Mouse (Mus musculus): ENCODE measurements around the gene Coq5. TPM values are rescaled to one million over a fixed set of nuclear protein-coding genes. Genes with fewer than 3 reads are reported as not detected.
"Not testable (repeated sequence)": the region's sequence is repeated elsewhere in the genome, so short reads cannot be mapped to it uniquely, and the experiment has no call there.

Coq5 gene
- total RNA-seq, 2 experiments from 2014 or later, result 113 to 117 TPM

- DNase-seq, result no peak
These were observed 11.9 kb upstream of the Coq5 start for GRCm38 (mm10) chr5:115267469-115268045.

GRCm38 (mm10) chr5:115268266-115268665, 11.2 kb upstream of the Coq5 start:
- peak; percentile 20 for DNase-seq

- no peak for DNase-seq
These were observed 9.5 kb upstream of the Coq5 start for GRCm38 (mm10) chr5:115269969-115270368.

- peak; percentile 51 for DNase-seq
These were observed 7.3 kb upstream of the Coq5 start for GRCm38 (mm10) chr5:115271931-115272811.

GRCm38 (mm10) chr5:115272812-115273548, 6.5 kb upstream of the Coq5 start, which contains the start of gene Rnf10:
Rnf10 (minus strand) TSS chr5:115272898.
- peak; percentile 99 for DNase-seq

- DNase-seq, result no peak
These were observed 5.8 kb upstream of the Coq5 start for GRCm38 (mm10) chr5:115273549-115274135.

- no peak for DNase-seq
These were observed 5.1 kb upstream of the Coq5 start for GRCm38 (mm10) chr5:115274353-115274752.

- no peak for DNase-seq
These were observed 4.7 kb upstream of the Coq5 start for GRCm38 (mm10) chr5:115274771-115275170.

- peak; percentile 41 for DNase-seq
These were observed 3.5 kb upstream of the Coq5 start for GRCm38 (mm10) chr5:115275998-115276397.

- DNase-seq, result no peak
These were observed 1.4 kb upstream of the Coq5 start for GRCm38 (mm10) chr5:115278053-115278452.

- DNase-seq, result no peak
These were observed 681 bp upstream of the Coq5 start for GRCm38 (mm10) chr5:115278785-115279184.

GRCm38 (mm10) chr5:115280050-115280687, 703 bp downstream of the Coq5 start:
- peak; percentile 48 for DNase-seq

- DNase-seq, result no peak
These were observed 5.3 kb downstream of the Coq5 start for GRCm38 (mm10) chr5:115284735-115285134.

- peak; percentile 22 for DNase-seq
These were observed 14.7 kb downstream of the Coq5 start for GRCm38 (mm10) chr5:115294173-115294572.

GRCm38 (mm10) chr5:115296347-115296746, 16.9 kb downstream of the Coq5 start:
- DNase-seq, result no peak

- peak; percentile 75 for DNase-seq
These were observed 20.7 kb downstream of the Coq5 start for GRCm38 (mm10) chr5:115300035-115300744.

GRCm38 (mm10) chr5:115300792-115301614, 21.5 kb downstream of the Coq5 start, which contains the start of gene Dynll1:
Dynll1 (minus strand) TSS chr5:115300999.
- DNase-seq, result peak; percentile 100

- no peak for DNase-seq
These were observed 22.1 kb downstream of the Coq5 start for GRCm38 (mm10) chr5:115301615-115302014.

GRCm38 (mm10) chr5:115302190-115302589, 22.7 kb downstream of the Coq5 start:
- not testable (repeated sequence) for DNase-seq

GRCm38 (mm10) chr5:115312354-115312753, 32.9 kb downstream of the Coq5 start:
- no peak for DNase-seq
